Mouse (Mus musculus) C2C12 (cell line): ENCODE measurements around the gene A430089I19Rik.
"Not testable (repeated sequence)": the region's sequence is repeated elsewhere in the genome, so short reads cannot be mapped to it uniquely, and the experiment has no call there.

Experiments used
- CEBPB ChIP-seq: IDR thresholded peaks from one replicate; pipeline ENCODE4 v1.6.1; 2011; ENCODE audit warnings: low read depth, mild to moderate bottlenecking, control low read depth, moderate library complexity
- CTCF ChIP-seq: IDR thresholded peaks from one replicate; pipeline ENCODE4 v1.5.1; 2011; ENCODE audit not compliant: control insufficient read depth, insufficient read depth, insufficient read length
- FOSL1 ChIP-seq: IDR thresholded peaks from one replicate; pipeline ENCODE4 v1.8.0; 2011; ENCODE audit warnings: mild to moderate bottlenecking, low read length; ENCODE audit not compliant: poor library complexity, insufficient read depth, severe bottlenecking
- MAX ChIP-seq: IDR thresholded peaks from one replicate; pipeline ENCODE4 v1.6.1; 2011; ENCODE audit warnings: mild to moderate bottlenecking, control low read depth
- USF1 ChIP-seq: IDR thresholded peaks from one replicate; pipeline ENCODE4 v1.6.1; 2011; ENCODE audit warnings: low read depth, mild to moderate bottlenecking, control low read depth, moderate library complexity

- not testable (repeated sequence) for TF ChIP-seq CTCF, MAX, USF1, CEBPB, FOSL1
These were observed at the start of gene A430089I19Rik for GRCm38 (mm10) chr5:94306696-94307095.
